Mouse (Mus musculus) brain, embryonic 18.5 days (tissue): Measurements from ENCODE around the gene Cacul1.
"Not testable (repeated sequence)": the region's sequence is repeated elsewhere in the genome, so short reads cannot be mapped to it uniquely, and the experiment has no call there.

Source experiments
- DNase-seq: peaks from one replicate; pipeline ENCODE4 v3.0.0-alpha.2; 2012; ENCODE audit warnings: low read depth, low spot score

Cacul1 gene

DNA sequence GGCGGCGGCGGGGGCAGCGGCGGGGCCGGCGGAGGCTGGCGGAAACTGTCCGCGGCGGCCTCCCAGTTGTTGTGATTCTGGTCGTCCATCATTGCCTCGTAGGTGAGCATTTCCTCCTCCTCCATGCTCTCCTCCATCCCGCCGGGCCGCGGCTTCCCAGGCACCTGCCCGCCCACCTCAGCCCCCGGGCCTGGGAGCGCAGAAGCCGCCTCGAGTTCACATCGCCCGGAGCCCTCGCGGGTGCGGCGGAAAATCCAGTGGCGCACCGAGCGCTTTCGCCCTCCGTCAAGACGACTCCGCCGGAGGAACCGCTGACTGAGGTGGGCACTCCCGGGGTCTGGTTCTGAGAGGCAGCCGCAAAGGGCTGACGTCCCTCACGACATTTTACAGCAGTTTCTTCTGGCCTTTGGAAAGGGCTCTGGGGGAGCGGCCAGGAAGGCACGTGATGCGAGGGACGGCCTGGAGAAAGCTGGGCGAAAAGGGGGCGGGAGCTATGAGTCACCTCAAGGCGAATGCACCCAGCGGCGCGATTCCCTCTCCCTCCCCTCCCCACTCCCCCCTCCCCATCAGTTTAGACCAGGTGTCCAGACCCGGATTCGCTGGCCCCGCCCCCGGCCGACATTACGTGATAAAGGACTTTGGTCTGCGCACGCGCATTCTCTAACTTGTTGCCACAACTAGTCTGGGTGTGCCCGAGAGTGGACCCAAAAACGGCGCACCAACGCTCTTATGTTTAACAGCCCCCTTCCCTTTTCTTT is at the start of gene Cacul1:
Gene Cacul1, minus strand, starts transcription at position 444 of the 758 bp plus-strand sequence.
- DNase-seq = peak; percentile 93

DNA sequence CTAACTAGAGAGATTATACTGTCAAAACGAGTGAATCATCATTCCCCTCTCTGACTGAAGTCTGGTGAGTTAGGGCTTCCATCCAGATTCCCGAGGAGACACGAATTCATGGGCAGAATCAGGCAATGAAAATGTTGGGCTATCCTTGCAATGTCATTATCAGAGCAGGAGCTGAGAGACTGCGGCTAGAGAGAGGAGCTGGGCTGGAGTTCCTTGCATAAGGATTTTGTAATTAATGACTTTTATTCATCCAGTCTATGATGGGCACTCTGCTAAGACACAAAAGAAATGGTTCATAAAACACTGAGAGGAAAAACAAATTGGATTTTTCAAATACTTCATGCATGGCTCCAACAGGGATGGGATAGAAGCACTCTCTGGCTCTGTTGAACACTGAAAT is 38.6 kb upstream of the Cacul1 start:
- DNase-seq = no peak

DNA sequence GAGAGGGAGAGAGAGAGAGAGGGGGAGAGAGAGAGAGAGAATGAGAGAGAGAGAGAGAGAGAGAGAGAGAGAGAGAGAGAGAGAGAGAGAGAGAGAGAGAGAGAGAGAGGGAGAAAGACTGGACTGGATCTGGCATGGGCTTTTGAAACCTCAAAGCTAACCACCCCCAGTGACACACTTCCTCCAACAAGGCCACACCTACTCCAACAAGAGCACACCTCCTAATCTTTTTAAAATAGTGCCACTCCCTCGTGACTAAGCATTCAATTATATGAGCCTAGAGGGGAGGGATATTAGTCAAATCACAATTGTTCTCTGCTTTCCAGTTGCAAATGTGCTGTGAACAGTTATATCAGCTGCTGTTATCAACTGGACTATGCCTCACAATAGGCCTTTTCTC is 36.2 kb upstream of the Cacul1 start:
- DNase-seq = no peak

DNA sequence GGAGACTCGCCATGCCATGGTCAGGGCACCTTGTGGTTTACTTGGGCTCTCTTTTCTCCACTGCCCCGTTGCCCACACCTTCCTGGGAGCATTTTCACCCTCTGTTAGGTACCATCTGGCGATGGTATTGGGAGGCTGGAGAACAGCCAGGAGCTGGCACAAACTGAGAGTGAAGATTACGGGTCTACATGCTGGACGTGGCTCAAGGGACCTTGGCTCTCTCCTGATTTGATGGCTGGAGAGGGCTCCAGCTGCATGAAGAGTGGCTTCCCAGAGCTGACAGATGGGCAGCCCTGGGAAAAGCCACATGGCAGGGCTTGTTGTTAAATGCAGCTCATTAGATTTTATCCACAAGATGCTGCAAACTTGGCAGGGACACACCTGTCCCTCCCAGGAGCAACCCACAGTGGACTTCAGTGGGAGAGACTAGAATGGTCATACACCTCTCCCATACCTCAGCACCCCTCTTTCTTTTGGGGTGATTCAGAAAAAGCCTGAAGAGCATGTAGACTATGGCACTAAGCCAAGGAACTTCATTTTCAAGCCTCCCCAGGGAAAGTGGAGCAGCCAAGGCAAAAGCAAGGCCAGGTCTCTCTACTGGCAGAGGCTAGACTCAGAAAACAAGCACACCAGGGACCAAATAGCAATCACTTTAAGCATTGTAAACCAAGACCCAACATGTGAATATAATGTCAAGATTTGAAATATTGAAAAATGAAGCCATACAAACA is 34.8 kb upstream of the Cacul1 start:
- peak; percentile 24 for DNase-seq

DNA sequence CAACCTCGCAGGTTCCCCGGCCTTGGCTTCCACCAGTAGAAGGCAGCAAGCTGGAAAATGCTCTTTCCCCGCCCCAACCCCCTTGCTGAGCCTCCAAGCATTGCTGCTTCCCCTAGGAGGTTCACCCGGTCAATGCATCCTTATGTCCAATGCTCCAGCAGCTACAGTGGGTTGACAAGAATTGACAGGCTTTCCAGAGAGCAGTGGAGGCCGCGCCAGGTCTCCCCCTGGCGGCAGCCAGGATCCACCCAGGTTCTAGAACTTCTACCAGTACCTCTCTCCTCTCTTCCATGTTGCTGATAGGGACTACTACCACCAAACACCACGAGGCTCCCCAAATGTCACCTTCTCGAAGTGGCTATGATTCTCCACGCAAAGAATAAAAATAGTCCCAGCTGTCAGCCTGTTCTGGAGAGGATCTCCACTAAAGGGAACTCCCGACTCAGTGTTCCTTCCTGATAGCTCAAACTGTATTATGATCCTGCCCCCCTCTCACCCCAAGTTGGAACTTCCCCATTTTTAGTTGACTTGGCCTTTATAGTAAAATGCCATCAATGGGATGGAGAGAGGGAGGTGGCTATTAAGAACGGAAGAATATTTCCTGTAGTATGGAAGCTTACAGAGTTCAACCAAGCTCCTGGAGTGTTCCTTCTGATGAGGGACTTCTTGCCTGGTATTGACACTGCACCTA is 30.8 kb upstream of the Cacul1 start:
- DNase-seq = no peak

DNA sequence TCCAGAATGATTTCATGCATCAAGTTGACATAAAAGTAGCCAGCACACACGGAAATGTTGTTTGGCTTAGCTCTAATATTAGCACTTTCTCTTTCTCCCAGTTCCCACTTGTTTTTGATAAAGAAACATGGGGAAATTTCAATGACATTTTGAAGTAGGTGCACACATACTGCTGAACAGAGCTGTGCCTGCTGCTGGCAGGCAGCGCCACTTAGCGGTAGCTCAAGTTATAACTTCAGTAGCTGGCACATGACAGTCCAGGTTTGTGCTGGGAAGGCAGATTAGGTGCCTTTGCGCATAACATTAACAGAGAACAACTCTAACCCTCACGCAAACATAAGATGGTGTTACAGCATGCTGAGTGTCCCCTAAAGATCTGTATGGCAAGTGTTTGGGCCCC is 27.9 kb upstream of the Cacul1 start:
- no peak for DNase-seq

DNA sequence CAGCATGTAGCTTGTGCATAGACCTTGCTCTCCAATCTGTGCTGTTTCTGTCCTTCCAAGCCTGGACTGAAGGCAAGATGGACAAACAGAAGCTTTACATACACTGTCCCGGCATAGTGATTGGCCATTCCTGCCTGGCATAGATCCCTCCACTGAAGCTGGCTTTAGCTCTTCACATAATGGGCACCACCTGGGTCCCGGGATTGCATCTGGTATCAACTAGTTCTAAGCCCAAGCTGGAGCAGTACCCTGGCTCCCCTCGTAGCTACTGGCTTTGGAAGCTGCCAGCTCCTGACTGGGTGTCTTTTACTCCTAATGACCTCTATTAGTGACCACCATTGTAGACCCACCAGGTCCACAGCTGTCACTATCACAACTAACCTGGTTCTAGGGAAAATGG is 22.8 kb upstream of the Cacul1 start:
- no peak for DNase-seq

DNA sequence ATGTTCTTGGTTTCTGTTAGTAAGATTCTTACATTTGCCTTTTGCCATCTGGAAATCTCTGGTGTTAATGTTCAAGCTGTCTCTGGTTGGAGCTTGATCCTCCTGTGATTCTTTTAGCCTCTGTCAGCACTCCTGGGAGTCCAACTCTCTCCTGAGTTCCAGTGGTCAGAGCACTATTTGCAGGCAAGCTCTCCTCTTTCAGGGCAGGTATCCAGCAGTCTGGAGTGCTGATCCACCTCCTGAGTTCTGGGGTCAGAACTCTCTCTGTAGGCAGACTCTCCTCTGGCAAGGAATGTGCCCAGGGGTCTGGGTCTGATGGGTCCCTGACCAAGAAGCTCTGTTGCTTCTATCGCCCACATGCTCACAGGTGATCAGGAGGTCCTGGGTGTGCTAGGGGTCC is 21.2 kb upstream of the Cacul1 start:
- not testable (repeated sequence) for DNase-seq

DNA sequence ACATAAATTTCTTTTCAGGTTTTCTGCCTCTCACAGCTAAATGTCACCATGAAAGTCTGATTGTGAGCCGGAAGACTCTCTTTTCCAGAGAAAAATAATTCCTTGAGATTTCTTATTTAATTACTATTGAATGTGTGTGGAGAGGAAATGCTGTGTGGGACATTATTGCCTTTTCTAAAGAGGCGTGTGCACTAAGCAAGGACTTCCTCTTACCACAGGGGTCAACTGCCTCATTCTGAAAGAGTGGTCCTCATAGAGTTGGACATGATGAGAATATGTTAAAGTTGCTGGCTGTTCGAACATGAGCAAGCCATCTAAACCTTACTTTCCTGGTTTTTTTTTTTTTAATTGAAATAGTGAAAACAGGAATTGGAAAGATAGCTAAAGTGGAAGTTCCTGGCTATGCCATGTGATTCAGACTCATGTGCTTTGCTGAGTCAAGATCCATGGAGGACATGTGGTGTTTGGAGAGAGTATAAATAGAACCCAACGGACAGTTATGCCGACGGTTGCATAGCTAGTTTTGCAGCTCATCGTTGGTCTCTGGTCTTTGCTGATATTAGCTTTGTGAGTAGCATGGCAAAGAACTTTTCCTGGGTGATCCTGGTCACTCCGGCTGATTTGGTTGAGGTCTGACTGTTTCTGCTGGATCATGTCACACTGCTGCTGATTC is 17.3 kb upstream of the Cacul1 start:
- no peak for DNase-seq

DNA sequence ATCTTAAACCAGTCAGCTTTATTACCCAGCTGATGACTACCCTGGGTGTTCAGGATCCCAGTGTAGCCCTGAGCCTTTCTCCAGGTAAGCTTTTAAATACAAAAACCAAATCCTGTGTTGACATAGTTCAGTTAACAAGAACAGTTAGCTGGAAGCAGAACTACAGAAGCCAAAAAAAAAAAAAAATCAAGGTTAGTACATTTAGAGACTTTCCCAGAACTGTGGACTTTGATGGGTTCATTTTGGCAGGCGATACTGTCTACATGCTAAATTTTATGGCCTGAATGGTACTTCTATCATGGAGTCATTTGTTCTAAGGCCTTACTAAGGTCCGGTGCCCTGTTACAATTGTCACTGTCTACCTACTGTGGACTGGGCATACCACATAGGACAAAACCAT is 8.8 kb upstream of the Cacul1 start:
- no peak for DNase-seq

DNA sequence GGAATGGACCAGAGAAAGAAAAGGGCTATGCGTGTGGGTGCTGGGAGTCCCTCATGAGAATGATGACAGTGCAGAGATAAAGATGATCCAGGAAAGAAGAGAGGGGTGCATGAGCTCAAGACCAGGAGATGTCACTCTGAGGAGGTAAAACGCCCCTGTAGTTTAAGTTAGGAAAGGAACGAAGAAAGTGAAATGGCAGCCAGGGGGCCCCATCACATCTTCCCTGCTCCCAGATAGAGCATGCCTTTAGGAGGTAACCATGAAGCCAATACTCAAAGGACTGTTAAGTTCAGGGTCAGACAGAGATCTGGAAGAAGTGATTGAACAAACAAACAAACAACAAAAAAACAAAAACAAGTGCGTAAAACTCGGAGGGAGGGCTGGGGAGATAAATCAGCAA is 5.8 kb upstream of the Cacul1 start:
- DNase-seq = no peak

DNA sequence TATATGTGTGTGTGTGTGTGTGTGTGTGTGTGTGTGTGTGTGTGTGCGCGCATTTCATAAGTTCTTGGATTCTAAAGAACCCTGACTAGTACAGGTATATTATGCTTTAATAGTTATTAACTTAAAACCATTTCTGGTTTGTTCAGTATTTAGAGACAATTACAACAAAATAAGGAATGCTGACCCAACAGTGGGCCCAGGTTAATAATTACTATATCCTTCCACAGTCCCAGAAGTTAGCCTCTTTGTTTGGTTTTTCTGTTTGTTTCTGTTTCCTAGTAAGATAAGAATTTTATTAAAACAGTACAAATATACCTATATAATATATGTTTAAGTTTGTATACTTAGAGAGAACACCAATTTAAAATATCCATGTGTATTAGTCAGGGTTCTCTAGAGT is 2.4 kb upstream of the Cacul1 start:
- no peak for DNase-seq

DNA sequence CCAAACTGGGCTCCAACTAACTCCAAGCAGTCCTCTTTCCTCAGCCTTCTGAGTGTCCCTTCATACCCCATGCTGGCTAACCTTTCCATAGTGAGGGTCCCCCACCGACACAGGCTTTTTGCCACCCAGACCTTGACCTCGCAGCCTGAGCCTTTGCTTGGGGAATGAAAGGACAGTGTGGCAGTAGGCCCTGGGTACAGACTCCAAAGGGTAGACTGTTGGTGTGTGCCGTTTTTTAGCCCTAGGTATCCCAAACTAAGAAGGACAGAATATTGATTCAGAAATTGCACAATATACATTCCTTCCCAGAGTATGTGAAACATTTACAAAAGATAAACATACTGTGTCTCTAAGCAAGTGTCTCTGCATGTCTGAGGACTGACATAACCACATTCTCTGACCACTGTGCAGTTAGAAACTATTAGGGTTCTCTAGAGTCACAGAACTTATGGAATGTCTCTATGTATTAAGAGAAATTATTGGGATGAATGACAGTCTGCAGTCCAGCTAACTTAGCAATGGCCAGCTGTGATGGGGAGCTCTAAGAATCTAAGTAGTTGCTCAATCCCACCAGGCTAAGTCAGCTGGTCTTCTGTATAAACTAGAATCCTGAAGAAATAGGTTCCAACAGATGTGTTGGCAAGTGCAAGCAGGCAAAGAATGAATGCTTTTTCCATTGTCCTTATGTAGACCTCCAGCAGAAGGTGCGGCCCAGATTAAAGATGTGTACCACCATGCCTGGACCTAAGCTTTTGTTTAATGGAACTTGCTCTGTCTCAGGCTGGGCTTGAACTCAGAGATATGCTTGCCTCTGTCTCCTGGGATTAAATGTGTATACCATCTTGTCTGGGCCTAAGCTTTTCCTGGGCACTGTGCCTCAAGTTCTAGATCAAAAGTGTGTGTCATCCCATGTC is 809 bp upstream of the Cacul1 start:
- no peak for DNase-seq

DNA sequence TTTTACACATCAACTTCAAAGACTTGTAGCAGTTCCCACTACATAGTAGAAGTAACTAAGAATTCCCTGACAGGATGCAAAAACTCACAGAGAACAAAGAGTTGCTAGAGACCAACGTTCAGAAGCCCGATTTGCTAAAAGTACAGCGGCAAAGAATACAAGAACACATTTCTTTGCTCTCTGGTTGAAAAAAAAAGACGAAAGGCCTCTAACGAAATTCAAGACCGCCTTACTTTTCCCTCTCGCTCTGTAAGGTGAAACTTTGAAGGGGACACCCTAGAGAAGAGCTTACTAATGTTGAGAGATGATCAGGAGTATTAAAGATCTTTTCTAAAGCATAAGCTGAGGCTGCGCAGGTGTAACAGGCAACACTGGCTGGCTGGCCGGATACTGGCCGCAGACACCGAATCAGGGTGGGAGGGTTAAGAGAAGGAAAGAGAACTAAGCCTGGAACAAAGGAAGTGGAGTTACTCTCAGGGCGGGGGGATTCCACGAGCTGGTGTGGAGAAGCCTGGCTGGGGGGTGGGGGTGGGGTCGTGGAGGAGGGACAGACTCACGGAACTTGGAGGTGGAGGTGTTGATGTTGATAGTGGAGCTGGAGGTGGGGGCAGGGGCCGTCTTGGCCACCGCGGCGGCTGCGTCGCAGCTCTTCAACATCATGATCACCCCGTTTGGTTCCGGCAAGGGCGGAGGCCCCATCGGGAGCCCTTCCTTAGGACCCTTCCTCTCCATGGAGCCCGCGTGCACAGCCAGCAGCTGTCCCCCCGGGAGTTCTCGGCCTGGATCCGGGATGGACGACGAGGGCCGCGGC is 849 bp downstream of the Cacul1 start:
- no peak for DNase-seq

DNA sequence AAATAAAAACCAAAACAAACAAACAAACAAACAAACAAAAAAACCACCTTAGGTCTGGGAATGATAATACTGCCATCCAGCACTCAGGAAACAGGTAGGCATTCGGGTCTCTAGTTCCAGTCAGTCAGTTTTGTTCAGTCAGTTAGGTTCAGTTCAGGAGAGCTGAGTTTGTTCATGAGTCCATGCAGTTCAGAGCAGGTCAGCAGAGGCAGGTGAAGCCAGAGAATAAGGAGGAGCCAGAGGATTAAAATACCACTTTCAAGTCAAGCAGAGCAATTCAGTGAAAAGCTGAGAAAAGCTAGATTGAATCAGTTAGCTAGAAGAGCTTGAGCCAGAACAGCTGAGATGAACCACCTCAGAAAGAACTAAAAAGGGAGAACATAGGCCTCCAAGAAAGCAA is 4.1 kb downstream of the Cacul1 start:
- DNase-seq = no peak

DNA sequence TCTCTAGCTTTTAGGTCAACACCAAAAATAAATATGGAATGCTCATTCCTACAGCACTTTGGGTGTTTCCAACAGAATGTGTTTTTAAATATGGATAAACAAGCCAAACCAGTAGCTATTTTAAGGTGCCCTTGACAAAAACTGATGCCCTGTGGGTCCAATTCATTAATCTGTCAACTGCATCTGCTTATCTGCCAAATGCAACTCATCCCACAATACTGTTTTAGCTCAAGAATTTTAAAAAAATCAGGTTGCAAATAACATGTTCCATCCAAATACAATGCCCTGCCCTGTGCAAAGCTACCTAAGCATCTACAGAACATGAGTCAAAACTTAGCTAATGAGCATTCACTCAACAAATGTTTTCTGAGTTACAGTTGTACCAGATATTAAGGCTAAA is 20.3 kb downstream of the Cacul1 start:
- no peak for DNase-seq

DNA sequence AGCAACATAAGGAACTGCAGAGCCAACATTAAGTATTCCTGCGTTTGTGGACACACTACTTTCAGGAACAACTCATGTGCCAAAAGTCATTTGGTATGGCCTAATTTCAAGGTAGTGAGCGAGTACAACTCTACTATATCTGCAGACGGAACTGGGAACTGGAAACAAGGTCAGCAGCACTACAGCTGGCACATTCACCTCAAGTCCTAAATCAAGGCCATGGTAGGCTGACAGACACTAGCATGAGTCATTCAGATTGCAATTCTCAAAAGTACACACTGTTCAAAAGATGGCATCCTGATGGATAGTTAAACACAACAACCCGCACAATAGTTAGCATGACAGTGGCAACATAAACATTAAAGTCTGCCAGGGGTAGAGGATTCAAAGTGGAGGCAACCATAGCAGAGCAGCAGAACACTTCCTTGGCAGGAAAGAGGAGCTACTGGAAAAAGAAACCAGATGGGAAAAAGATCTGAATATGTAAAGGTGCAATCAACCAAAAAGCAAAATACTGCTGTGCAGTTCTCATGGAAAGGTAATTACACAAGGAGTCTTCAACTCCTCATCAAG is 25.9 kb downstream of the Cacul1 start:
- no peak for DNase-seq

DNA sequence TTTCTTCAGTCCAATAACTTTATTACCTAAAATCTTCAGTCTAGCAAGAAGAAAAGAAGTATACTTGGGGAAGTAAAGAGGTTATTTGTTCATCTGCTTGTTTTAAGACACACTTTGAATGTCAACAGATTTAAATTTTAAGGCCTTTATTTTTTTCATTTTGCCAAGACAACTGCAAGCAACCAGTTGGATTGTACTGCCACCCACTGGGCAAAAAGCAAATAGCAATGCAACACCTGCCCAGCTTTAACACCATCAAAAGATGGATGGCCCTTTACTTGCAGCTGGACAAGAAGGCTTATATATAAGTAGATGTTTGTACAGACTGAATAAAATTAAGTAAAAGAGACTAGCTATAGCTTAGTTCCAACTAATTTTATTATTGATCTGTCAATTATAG is 27.3 kb downstream of the Cacul1 start:
- DNase-seq = peak; percentile 12

DNA sequence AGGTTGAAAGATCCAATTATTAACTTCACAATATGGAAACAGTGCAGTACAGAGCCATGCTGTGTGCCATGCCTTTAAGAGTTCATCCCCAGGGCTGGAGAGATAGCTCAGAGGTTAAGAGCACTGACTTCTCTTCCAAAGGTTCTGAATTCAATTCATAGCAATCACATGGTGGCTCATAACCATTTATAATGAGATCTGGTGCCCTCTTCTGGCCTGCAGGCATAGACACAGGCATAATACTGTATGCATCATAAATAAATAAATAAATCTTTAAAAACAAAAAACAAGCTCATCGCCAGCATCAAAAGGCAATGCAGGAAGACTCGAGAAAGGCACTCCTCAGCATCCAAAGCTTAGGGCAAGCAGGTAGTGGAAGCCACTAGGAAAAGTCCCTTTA is 37.5 kb downstream of the Cacul1 start:
- no peak for DNase-seq

DNA sequence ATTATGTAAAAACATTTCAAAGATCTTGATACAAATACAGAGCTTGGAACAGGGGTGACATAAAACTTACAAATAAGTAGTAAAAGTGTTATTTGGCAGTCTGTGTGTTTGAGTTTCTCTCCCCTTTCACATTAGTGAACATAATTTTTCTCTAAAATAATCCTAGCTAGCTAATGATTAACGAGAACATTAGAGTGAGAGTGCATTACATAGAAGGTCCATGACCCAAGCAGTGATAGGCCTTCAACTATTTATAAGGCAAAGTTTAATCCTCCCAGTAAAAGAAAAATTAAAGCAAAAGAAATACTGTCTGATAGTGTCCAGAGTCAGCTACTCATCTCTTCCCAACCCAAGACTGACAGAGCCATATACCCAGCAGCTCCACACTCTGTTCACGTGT is 48.9 kb downstream of the Cacul1 start:
- no peak for DNase-seq
